Mouse (Mus musculus) kidney, adult 11 months (tissue): ENCODE results near the gene Olfr692.
"Not testable (repeated sequence)": the region's sequence is repeated elsewhere in the genome, so short reads cannot be mapped to it uniquely, and the experiment has no call there.

ENCODE experiments used
- DNase-seq: peaks from one replicate; pipeline ENCODE4 v3.0.0; 2022

The Olfr692 gene

DNA sequence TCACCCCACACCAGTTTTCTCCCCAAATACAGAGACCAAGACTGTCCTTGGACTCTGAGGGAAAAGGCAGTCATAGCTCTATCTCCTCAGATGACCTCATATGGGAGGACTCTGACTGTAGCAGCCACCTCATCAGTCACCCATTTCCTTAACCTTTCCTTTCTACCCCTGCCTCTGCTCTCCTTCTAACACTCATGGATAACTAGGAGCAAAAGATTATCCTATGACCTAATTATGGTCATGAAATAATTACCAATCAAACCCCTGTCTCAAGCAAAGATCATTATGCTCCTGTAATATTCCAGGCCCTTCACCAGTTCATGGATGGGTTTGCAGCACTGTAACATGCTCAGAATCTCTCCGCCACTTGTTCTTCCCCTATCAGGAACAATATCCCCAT lies at the start of gene Olfr692:
Gene Olfr692, plus strand, starts transcription at position 301 of the 400 bp plus-strand sequence.
- no peak for DNase-seq

DNA sequence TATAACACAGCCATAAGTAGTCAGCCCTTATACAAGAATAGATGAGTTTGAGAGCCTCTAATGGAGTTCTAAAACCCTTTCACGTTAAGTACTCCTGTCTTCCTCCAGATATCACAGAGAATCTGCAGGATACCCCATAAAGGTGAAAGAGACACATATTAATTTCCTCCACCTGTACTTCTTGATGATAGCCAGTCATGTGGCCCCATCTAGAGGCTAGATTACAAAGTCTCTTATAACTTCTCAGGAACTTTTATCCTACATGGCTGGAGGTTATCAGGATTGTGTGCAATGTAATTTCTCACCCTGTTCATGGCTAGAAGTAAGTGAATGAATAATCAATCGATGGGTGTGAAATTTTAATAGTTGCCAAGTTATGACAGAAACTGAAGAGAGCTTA lies 42.7 kb upstream of the Olfr692 start:
- no peak for DNase-seq

DNA sequence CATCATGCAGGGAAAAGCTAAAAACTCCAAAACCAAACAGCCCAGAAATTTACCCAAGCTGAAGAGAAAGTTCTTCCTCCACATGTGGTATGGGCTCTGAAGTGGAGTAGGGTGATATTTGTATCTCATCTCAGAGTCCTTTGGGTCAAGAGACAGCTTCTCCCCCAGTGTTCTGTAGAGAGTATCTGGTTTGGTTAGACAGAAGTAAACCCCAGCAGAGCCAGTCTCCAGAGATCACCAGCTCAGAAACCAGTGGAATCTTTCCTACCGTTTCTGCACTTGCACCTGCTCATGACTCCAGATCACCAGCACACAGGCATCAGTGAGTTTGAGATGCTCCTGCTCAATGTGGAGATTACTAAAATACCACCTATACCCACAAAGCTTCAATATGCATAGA lies 34.0 kb upstream of the Olfr692 start, which contains the start of gene Olfr690:
Gene Olfr690, minus strand, starts transcription at position 101 of the 400 bp plus-strand sequence.
- no peak for DNase-seq

DNA sequence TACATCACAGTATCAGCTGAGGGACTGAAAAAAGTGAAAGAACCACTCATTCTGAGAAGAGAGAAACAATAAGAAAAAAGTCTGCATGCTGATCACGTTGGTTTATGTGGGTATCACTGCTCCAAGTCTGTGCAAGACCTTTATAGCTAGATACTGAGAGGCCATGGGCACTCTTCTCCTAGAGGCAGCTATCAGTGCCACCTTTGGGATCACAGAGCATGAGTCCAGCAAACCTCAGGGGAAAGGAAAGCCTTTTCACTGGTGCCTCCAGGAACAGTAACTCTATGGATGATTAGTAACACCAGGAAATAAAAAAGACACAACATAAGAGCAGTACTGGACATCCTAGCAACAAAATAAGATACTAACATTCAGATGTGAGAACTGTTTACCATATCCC lies 25.9 kb upstream of the Olfr692 start, which contains the start of gene Olfr691:
Gene Olfr691, minus strand, starts transcription at position 101 of the 400 bp plus-strand sequence.
- DNase-seq, result no peak

DNA sequence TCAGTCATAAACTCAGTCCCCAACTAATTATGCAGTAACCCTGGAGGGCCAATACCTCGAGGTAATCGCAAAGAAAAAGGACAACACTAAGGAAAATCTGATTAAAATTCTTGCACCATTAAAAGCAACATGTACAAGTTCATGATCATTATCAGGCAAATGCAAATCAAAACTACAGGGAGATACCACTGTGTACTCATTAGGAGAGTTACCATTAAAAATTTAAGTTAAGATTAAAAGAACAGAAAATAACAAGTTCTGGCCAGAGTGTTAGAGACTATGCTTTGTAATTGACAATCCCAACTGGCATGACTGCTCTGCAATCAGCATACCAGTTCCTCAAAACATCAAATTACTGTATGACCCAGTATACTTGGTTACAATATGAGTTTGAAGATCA lies 25.3 kb upstream of the Olfr692 start:
- DNase-seq, result no peak

- DNase-seq, result not testable (repeated sequence)
Observed at GRCm38 (mm10) chr7:105356064-105356463, 12.0 kb upstream of the Olfr692 start.

DNA sequence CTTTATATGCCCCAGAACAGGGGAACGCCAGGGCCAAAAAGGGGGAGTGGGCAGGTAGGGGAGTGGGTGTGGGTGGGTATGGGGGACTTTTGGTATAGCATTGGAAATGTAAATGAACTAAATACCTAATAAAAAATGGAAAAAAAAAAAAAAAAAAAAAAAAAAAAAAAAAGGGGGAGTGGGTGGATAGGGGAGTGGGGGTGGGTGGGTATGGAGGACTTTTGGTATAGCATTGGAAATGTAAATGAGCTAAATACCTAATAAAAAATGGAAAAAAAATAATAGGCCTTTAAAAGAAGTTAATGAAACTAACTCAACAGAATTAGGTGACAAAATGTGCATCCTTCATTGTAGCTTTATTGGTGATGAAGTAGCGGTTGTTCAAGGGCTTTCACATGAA lies 11.5 kb upstream of the Olfr692 start:
- not testable (repeated sequence) for DNase-seq

DNA sequence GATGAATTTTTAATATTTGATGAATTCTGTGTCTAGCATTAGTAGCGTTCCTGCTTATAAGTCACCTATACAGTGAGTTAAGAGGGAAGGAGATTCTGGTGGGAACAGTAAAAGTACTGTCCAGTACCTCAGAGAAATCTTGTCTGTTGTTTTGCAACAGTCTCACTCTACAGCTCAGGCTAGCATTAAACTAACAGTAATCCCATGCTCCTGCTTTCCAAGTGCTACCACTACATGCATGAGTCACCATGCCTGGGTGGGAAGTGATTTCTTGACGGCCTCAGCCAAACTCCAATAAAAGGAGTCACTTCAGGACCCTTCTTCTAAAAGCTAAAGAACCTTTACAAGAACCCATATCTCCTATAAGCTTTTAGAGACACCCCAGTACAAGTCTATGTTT lies 6.3 kb upstream of the Olfr692 start:
- DNase-seq, result no peak

DNA sequence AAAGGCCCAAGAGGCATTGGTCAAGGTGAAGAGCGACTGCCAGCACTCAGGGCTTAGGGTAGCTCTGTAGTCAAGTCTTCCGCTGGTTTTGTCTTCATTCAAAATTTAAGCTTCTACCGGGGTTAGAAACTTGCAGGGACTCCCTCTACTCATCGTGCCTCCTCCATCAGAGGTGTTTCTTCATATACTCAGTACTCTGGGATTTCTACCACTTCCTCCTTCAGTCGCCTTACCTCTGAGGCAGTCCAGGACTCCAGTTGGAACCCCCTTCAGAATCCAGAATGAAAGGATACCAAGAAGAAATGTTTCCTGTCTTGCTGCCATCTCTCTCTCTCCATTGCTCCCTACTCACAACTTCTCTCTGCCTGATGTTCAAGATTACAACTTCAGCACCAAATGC lies 762 bp upstream of the Olfr692 start:
- no peak for DNase-seq

DNA sequence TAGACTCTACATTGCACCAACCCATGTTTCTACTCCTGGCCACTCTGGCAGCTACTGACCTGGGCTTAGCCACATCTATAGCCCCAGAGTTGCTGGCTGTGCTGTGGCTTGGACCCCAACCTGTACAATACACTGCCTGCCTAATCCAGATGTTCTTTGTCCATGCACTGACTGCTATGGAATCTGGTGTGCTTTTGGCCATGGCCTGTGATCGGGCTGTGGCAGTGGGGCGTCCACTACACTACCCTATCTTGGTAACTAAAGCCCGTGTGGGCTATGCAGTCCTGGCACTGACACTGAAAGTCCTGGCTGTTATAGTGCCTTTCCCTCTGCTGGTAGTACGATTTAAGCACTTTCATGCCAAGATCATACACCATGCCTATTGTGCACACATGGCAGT lies 491 bp downstream of the Olfr692 start:
- DNase-seq, result no peak

DNA sequence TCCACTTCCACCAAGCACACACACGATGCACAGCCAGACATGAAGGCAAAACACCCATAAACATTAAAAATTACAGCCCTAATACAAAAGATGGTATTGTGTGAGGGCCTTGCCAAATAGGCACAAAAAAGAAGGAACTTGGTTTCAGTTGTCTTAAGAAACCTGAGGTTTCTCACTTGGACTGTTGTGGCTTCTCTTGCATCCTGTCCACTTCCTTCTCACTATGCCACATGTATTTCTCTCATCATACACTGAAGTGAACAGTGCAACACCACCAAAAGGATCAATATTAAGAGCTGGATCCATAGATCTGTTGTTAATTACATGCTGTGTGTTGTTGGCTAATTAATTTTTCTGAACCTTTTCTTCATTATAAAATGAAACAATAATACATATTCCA lies 4.9 kb downstream of the Olfr692 start:
- no peak for DNase-seq

DNA sequence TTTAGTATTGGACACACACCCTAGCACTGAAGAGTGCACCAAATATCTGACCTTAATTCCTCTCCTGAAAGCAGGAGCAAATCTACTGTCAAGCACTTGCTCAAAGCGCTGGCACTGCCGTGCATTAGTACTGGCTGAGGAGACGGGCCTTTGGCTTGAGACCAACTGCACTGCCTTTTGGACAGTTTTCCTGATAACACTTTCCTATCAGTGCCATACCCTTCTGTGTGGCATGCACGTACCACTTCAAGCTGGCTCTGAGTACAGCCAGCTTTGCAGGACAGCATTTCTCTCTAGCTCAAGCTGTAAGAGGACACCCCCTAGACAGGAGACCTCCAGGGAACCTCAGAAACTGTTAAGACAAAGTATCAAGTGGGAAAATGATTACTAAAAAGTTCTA lies 5.5 kb downstream of the Olfr692 start:
- no peak for DNase-seq

DNA sequence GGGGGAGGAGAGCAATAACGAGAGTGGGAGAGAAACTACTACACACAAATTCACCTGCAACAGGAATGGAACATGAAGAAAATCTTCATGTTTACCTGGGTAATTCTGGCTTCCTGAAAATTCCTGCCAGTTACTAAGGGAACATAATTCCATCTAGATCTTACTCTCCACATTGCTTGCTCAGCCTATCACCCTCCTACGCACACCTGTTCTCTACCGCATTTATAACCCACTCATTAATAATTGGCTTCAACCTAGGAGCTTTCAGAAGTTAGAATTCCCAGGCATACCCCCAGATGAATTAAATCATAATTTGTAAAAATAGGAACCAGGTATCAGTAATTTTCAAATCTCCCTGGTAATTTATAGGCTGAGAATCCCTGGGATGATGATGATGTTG lies 5.9 kb downstream of the Olfr692 start:
- no peak for DNase-seq

DNA sequence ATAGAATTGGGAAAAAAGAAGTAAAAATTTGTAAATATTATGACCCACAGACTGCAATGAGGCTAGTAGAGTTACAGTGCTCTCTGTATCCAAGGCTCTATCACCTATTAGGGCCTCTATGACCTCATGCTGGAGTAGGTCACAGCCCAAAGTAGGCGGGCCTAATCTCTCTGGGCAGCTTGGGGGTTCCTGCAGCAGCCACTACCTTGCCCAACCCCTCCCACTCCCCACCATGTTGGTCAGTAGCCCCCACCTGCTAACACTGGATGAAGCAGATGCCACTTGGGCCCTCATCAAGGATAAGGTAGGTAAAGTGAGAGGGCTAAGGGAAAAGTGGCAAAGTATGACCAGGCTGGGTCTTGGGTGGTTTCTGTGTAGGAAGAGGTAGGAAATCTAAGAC lies 6.8 kb downstream of the Olfr692 start, which contains the start of gene Gm5901:
Gene Gm5901, plus strand, starts transcription at position 173 of the 400 bp plus-strand sequence.
- DNase-seq, result no peak

DNA sequence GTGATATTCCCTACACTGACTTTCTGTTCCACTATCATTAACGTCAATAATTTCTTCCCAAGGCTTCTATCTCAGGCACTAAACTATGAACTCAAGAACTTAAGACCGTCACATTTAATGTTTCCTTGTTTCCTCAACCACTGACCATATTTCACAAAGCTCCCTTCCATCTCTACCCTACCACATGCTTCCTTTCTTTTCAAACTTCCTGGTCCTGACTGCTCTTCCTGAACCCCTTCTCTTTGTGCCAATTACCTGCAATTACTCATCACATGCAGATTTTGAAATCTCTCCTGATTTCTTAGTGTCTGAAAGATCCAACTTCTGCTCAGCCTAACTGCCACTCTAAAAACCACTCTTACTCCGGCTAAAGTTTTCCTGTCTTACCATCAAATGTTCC lies 12.3 kb downstream of the Olfr692 start:
- no peak for DNase-seq

DNA sequence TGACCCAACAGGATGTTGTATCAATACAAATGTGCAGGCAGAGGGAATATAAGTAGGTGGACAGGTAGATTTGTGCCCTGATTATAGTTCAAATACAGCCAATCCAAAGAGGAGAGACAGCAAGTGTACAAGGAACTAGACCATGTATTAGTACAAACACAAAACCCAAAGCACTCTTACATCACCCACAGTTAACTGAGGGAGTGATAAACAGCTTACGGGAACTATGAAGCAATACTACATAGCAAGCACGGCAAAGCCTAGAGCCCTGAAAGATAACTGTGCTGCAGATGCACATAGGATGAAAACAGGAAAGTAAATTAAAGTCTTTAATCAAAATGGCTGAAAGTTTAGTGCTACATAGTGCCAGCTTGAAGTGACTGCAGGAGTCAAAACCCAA lies 19.7 kb downstream of the Olfr692 start:
- DNase-seq, result no peak

- DNase-seq, result no peak
Observed at GRCm38 (mm10) chr7:105390236-105390635, 22.2 kb downstream of the Olfr692 start.

DNA sequence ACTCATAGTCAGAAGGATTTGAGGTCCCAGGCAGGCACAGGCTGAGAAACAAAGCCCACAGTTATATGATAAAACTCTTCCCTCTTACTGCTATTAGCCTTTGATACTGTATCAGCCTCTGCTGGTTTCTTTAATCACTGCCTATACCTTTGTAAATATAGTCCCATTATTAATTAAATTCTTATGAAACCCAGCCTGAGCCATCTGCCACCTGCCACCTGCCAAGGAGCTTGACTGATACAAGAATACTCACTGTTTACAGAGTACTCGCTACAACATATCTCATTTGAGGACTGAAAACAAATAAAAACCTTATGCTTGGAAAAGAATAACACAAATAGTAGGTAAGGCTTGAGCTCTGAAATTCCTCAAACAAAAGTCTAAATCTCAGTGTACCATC lies 26.6 kb downstream of the Olfr692 start:
- no peak for DNase-seq

GRCm38 (mm10) chr7:105395131-105395820 lies 27.2 kb downstream of the Olfr692 start:
- DNase-seq, result no peak

- DNase-seq, result no peak
Observed at GRCm38 (mm10) chr7:105396126-105396525, 28.1 kb downstream of the Olfr692 start.

DNA sequence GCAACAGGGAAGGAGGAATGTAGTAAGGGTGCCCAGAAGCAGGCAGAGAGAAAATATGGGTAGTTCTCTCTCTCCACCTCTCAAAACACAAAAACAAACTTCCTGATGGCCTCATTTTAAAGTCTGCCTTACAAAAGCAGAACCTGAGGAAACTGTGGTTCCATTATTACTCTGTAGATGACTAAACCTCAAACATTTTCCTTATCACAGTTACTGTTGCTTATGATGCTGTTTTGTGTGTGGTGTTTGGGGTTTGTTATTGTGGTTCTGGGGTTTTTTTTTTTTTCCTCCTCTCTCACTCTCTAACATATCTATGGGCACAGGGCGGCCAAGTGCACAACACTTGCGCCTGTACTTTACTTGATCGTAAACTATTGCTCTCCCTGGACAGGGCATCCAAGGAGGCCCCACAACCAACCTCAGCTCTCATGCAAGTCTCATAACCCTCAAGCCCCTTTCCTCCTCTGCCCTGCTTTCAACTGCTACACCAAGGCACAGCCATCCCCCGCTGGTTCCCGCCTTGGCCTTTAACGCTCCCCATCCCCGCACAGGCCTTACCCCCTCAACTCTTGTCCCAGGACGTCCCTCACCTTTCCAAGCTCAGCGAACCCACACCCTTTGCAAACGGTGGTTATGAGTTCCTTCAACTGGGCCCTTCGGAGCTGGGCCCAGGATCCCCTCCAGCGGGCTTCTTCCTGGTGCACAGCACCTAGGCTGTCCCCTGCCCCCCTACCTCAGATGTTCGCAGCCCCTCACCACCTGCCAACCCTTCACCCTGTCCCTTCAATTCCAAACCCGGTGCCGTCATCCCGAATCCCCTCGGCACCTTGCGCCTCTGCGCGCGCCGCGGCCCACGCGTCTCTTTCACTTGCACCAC lies 31.3 kb downstream of the Olfr692 start:
- no peak for DNase-seq

DNA sequence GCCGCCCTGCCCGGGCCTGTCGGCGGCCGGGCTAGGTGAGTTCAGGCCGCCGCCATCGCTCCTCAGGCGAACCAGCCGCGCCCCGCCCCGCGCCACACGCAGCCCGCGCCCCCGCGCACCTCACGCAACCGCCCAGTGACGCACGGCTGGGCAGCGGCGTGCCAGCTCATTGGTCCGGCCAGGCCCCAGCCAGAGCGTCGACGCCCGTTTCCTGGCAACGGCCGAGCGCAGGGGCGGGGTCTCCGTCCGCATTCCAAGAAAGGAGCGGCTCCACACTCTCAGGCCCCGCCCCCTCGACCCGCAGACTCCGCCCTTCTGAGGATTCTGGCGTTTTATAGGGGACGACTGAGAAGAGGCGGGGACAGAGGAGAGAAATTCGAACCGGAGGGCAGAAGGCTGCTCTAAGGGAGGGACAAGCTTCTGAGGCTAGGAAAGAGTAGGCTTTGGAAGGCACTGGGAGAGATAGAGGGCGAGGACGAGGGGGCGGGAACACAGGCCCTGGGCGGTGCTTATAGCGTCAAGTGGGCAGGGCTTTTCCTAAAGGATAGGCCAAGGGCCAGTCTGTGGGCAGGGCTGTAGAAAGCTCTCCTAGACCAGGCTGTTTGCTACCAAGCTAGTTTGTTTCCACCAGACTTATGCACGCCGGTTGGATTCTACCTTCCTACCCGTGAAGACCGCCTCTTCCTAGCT lies 32.0 kb downstream of the Olfr692 start, which contains the start of gene Fam160a2:
Gene Fam160a2, minus strand, starts transcription at position 120 of the 690 bp plus-strand sequence.
- peak; percentile 100 for DNase-seq

DNA sequence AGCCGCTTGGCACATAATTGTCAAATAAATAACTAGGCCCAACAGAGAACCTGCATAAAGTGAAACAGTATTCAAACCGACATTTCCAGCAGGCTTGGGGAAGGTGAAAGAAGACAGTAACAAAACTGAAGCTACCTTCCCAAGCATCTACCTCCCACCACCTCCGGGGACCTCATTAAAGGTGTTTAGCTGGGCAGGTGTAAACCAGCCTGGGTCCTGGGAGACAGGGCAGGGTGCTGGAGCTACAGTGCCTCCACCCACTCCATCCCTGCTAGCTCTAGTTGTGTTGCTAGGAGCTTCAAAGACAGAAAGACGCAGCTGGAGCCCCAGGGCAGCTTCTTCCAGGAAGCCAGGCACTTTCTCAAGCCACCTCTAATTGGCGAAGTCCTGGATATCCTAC lies 36.2 kb downstream of the Olfr692 start, which contains the start of gene Cnga4:
Gene Cnga4, plus strand, starts transcription at position 301 of the 400 bp plus-strand sequence.
- no peak for DNase-seq
